Mouse (Mus musculus) liver, embryonic 15.5 days (tissue): Measurements from ENCODE around the gene Pigl. TPM values are rescaled to one million over a fixed set of nuclear protein-coding genes. Genes with fewer than 3 reads are reported as not detected.
"Not testable (repeated sequence)": the region's sequence is repeated elsewhere in the genome, so short reads cannot be mapped to it uniquely, and the experiment has no call there.

ENCODE experiments used
- ATAC-seq: fragments of 200-750 bp; cut with Nextera tagmentation; 2 replicates; pipeline ENCODE4 v1.8.0; 2017; ENCODE audit warnings: moderate number of reproducible peaks, mild to moderate bottlenecking, moderate library complexity; ENCODE audit not compliant: insufficient read depth
- H3K27ac ChIP-seq: fragments of 300-500 bp; sonication (generic); replicated peaks from 2 replicates; pipeline ENCODE4 v1.5.1; 2015; ENCODE audit warnings: mild to moderate bottlenecking, inconsistent platforms
- H3K27me3 ChIP-seq: fragments of 300-500 bp; sonication (generic); 2 replicates; pipeline ENCODE4 v1.6.1; 2015; ENCODE audit warnings: mild to moderate bottlenecking, inconsistent platforms
- H3K36me3 ChIP-seq: fragments of 300-500 bp; sonication (generic); replicated peaks from 2 replicates; pipeline ENCODE4 v1.6.1; 2015; ENCODE audit warnings: moderate library complexity, mild to moderate bottlenecking, inconsistent platforms
- H3K4me1 ChIP-seq: fragments of 300-500 bp; sonication (generic); replicated peaks from 2 replicates; pipeline ENCODE4 v1.6.1; 2015; ENCODE audit warnings: inconsistent platforms
- H3K4me2 ChIP-seq: fragments of 300-500 bp; sonication (generic); 2 replicates; pipeline ENCODE4 v1.6.1; 2015; ENCODE audit warnings: moderate library complexity, mild to moderate bottlenecking, inconsistent platforms
- H3K4me3 ChIP-seq: fragments of 300-500 bp; sonication (generic); replicated peaks from 2 replicates; pipeline ENCODE4 v1.5.1; 2015; ENCODE audit warnings: mild to moderate bottlenecking, inconsistent platforms
- H3K9ac ChIP-seq: fragments of 300-500 bp; sonication (generic); 2 replicates; pipeline ENCODE4 v1.6.1; 2015; ENCODE audit warnings: moderate library complexity, mild to moderate bottlenecking, inconsistent platforms
- H3K9me3 ChIP-seq: fragments of 300-500 bp; sonication (generic); replicated peaks from 2 replicates; pipeline ENCODE4 v1.6.1; 2016; ENCODE audit warnings: inconsistent platforms
- WGBS: fragments of 180-500 bp; shearing (Covaris S2); methylation state at CpG from one replicate; pipeline ENCODE4 v1.1.7; 2015; ENCODE audit warnings: mixed read lengths; ENCODE audit not compliant: insufficient replicate concordance; 5-methylcytosine and 5-hydroxymethylcytosine counted together
- polyA plus RNA-seq: library from polyadenylated mRNA; unstranded; fragments of >200 nt; fragmentation: Nextera tagmentation; extraction: Ambion mirVana; gene quantifications from 2 replicates; pipeline ENCODE4 v1.2.1, GENCODE M21; 2015

The Pigl gene
- polyA plus RNA-seq, 1 experiment from 2014 or later = 3.6 TPM

DNA sequence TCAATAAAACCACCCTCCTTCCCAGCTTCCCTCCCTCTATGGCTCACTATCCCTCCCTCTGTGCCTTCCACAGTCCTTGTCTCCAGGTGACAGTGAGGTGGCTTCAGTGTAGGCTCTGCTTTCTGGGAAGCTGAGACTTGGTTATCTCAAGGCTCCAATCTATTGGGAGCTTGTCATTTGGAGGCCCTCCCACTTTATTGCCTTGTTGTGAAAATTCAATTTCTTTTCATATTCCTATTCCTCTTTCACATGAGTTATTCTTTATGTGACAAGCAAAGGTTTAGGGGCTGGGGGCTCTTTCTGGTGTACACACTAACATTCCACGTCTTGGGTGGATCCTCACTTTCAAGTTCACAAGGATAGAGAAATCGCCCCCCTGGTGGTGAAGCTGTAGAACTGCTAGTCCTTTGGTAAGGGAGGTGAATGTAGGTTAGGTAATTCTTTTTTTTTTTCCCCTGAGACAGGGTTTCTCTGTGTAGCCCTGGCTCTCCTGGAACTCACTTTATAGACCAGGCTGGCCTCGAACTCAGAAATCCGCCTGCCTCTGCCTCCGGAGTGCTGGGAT, 38.0 kb downstream of the Pigl start:
- no peak overlapping the region for H3K4me2 ChIP-seq
- H3K9me3 ChIP-seq = no peaks in the 10 kb centered on the region
- peaks cover 29% of the 10 kb centered on the region for H3K4me1 ChIP-seq
- no peak overlapping the region for H3K27ac ChIP-seq
- 38% methylated on average over 5 of the region's 5 CpGs for WGBS
- no peak overlapping the region for H3K9ac ChIP-seq
- no peak for ATAC-seq
- H3K36me3 ChIP-seq = no peaks in the 10 kb centered on the region
- no peak overlapping the region for H3K4me3 ChIP-seq
- H3K27me3 ChIP-seq = no peaks in the 10 kb centered on the region

DNA sequence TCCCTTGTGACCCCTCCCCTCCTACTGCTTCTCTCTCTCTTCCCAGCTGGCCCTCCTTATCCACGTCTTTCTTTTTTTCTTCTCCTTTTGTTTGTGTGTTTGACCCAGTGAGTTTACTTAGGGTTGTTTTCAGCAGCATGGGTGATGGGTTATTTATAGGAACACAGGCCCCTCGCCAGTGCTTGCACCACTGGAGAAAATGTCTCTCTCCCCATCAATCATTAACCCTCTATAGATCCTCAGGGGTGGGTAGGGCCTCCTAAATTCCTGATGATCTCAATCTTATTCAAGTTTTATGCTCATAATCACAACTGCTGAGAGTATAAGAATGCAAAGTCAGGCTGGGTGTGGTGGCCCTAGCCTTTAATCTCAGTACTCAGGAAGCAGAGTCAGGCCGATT, 38.9 kb downstream of the Pigl start:
- Histone ChIP-seq H3K36me3 (no peaks in the 10 kb centered on the region), H3K27me3 (no peaks in the 10 kb centered on the region), H3K9ac (no peak overlapping the region), H3K4me2 (no peak overlapping the region), H3K9me3 (no peaks in the 10 kb centered on the region), H3K4me1 (peaks cover 29% of the 10 kb centered on the region), H3K27ac (no peak overlapping the region), H3K4me3 (no peak overlapping the region)
- 50% methylated on average over 3 of the region's 3 CpGs for WGBS
- no peak for ATAC-seq

DNA sequence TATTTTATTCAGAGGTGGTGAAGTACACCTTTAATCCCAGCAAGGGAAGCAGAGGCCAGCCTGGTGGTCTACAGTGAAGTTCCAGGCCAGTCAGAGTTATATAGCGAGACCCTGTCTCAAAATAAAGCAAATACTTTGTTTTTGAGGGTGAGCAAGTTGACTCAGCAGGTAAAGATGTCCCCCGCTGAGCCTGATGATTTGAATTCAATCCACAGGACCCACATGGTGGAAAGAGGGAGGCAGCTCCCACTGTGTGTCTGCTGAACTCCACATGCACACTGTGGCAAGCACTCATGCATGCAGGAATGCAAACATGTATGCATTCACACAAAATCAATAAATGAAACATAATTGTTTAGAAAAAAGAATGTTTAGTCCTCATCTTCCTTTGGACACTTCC, 40.5 kb downstream of the Pigl start:
- no peak overlapping the region for H3K9ac ChIP-seq
- H3K36me3 ChIP-seq = no peaks in the 10 kb centered on the region
- H3K27ac ChIP-seq = no peak overlapping the region
- no peak overlapping the region for H3K4me2 ChIP-seq
- no peak overlapping the region for H3K4me3 ChIP-seq
- no peaks in the 10 kb centered on the region for H3K9me3 ChIP-seq
- ATAC-seq = no peak
- no peaks in the 10 kb centered on the region for H3K27me3 ChIP-seq
- 85% methylated on average over 2 of the region's 2 CpGs for WGBS
- H3K4me1 ChIP-seq = peaks cover 29% of the 10 kb centered on the region

GRCm38 (mm10) chr11:62500529-62500928, 42.3 kb downstream of the Pigl start:
- no peak overlapping the region for H3K4me2 ChIP-seq
- no peak overlapping the region for H3K9ac ChIP-seq
- H3K27ac ChIP-seq = no peak overlapping the region
- H3K9me3 ChIP-seq = no peaks in the 10 kb centered on the region
- WGBS = 63% methylated on average over 2 of the region's 2 CpGs
- peaks cover 16% of the 10 kb centered on the region; the same call in 1 of the 2 replicates for H3K4me1 ChIP-seq
- H3K36me3 ChIP-seq = no peaks in the 10 kb centered on the region
- no peaks in the 10 kb centered on the region for H3K27me3 ChIP-seq
- ATAC-seq = no peak
- H3K4me3 ChIP-seq = no peak overlapping the region

- no peak overlapping the region for H3K4me2 ChIP-seq
- no peak for ATAC-seq
Observed at GRCm38 (mm10) chr11:62507683-62508082, 49.4 kb downstream of the Pigl start.

DNA sequence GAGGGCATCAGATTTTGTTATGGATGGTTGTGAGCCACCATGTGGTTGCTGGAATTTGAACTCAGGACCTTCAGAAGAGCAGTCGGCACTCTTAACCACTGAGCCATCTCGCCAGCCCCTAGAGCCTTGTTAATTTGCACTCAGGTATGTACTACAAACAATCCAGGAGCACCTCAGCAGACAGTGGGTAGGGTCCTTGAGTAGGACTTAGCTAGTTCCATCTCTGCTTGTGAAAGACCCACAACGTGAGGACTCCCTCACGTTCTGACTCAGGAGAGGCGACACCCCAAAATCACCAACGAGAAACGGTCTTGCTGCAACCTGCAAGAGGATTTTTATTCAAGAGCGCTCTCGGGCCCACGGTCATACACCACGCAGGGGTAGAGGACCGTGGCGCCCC, 50.1 kb downstream of the Pigl start:
- not testable (repeated sequence) for H3K4me1 ChIP-seq, H3K9ac ChIP-seq, H3K4me3 ChIP-seq, H3K27ac ChIP-seq, H3K9me3 ChIP-seq, ATAC-seq, H3K4me2 ChIP-seq, H3K36me3 ChIP-seq, H3K27me3 ChIP-seq
- 83% methylated on average over 13 of the region's 13 CpGs for WGBS

More at GRCm38 (mm10) chr11:62507683-62508082, 49.4 kb downstream of the Pigl start:
- Histone ChIP-seq H3K4me1 (no peaks in the 10 kb centered on the region), H3K9ac (no peak overlapping the region), H3K27me3 (no peaks in the 10 kb centered on the region), H3K4me3 (no peak overlapping the region), H3K27ac (no peak overlapping the region), H3K9me3 (no peaks in the 10 kb centered on the region), H3K36me3 (no peaks in the 10 kb centered on the region)
- WGBS = 71% methylated on average over 4 of the region's 4 CpGs

DNA sequence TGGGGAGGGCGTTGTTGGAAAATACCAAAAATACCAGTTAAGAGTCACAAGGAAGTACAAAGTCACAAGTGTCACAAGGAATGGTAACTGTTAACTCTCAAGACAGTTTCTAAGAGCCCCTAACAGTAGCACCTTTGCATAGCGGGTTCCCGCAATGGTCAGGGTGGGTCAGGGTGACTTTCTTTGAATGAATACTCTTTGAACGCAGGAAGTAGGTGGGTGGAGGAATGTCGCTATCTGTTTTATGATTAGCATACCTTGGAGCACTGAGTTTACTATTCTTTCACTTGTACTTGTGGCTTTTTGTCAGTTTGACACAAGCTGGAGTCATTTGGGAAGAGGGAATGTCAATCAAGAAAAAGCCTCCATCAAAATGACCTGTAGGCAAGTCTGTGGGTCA, 50.6 kb downstream of the Pigl start:
- H3K9ac ChIP-seq, H3K4me2 ChIP-seq, H3K4me1 ChIP-seq, H3K4me3 ChIP-seq, H3K27ac ChIP-seq, H3K27me3 ChIP-seq, H3K9me3 ChIP-seq, ATAC-seq, H3K36me3 ChIP-seq: not testable (repeated sequence)
- WGBS = 90% methylated on average over 5 of the region's 5 CpGs

DNA sequence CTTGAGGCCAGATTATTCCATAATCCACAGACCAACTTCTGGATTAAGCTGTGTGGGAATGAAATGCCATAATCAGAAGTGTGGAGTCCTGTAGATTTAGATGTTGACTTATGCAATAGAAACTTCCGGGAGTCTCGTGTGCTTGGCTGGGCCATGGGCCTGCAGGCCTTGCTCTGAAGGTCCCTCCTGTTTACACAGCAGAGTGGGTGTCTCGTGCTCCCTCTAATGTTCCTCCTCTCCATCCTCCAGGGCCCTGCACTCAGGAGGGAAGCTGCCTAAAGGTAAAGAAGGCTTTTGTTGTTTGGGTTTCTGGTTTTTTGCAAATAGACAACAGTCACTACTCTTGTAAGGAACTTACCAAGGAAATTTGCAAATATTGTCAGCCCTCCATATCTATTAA, 51.3 kb downstream of the Pigl start:
- no peak for ATAC-seq
- Histone ChIP-seq H3K4me2 (no peak overlapping the region), H3K9ac (no peak overlapping the region), H3K9me3 (no peaks in the 10 kb centered on the region), H3K27me3 (no peaks in the 10 kb centered on the region), H3K27ac (no peak overlapping the region), H3K36me3 (no peaks in the 10 kb centered on the region), H3K4me1 (no peaks in the 10 kb centered on the region), H3K4me3 (no peak overlapping the region)
- 60% methylated on average over 3 of the region's 3 CpGs for WGBS

- ATAC-seq = no peak
- H3K9ac ChIP-seq = no peak overlapping the region
- WGBS = 85% methylated on average over 5 of the region's 5 CpGs
- H3K9me3 ChIP-seq = no peaks in the 10 kb centered on the region
- H3K27me3 ChIP-seq = no peaks in the 10 kb centered on the region
- H3K27ac ChIP-seq = no peak overlapping the region
- no peaks in the 10 kb centered on the region for H3K36me3 ChIP-seq
- no peaks in the 10 kb centered on the region for H3K4me1 ChIP-seq
- no peak overlapping the region for H3K4me3 ChIP-seq
- H3K4me2 ChIP-seq = no peak overlapping the region
Observed at GRCm38 (mm10) chr11:62510956-62511355, 52.7 kb downstream of the Pigl start.

- Histone ChIP-seq H3K4me3 (no peak overlapping the region), H3K4me2 (no peak overlapping the region), H3K9ac (no peak overlapping the region), H3K27ac (no peak overlapping the region), H3K36me3 (no peaks in the 10 kb centered on the region), H3K4me1 (no peaks in the 10 kb centered on the region), H3K9me3 (no peaks in the 10 kb centered on the region), H3K27me3 (no peaks in the 10 kb centered on the region)
- no peak for ATAC-seq
- WGBS = 81% methylated on average over 13 of the region's 13 CpGs
Observed at GRCm38 (mm10) chr11:62511444-62512202, 53.4 kb downstream of the Pigl start.

GRCm38 (mm10) chr11:62512529-62513080, 54.3 kb downstream of the Pigl start:
- no peak overlapping the region for H3K4me3 ChIP-seq
- WGBS = 73% methylated on average over 8 of the region's 8 CpGs
- H3K27ac ChIP-seq = no peak overlapping the region
- H3K27me3 ChIP-seq = no peaks in the 10 kb centered on the region
- ATAC-seq = no peak
- H3K36me3 ChIP-seq = no peaks in the 10 kb centered on the region
- H3K4me1 ChIP-seq = no peaks in the 10 kb centered on the region
- no peak overlapping the region for H3K9ac ChIP-seq
- H3K4me2 ChIP-seq = no peak overlapping the region
- H3K9me3 ChIP-seq = no peaks in the 10 kb centered on the region
